Mouse (Mus musculus) liver, adult 2 months (tissue): ENCODE measurements around the gene Fam129a. TPM values are rescaled to one million over a fixed set of nuclear protein-coding genes. Genes with fewer than 3 reads are reported as not detected.
A peak's percentile ranks its signal among the peaks of the same experiment; 100 is the strongest.

ENCODE experiments used
- DNase-seq: peaks from one replicate; pipeline ENCODE4 v3.0.0-alpha.2; 2011; ENCODE audit warnings: low read depth, low spot score; ENCODE audit errors: extremely low read depth
- H3K27ac ChIP-seq: fragments of 200-500 bp; replicated peaks from 2 replicates; pipeline ENCODE4 v1.5.1; 2012; ENCODE audit warnings: low read depth, mild to moderate bottlenecking, control low read depth, inconsistent platforms, low read length; ENCODE audit not compliant: insufficient read depth
- H3K27me3 ChIP-seq: fragments of 200-500 bp; 2 replicates; pipeline ENCODE4 v1.6.1; 2012; ENCODE audit warnings: mild to moderate bottlenecking, moderate library complexity, low read length, inconsistent platforms; ENCODE audit not compliant: control insufficient read depth, insufficient read depth
- H3K36me3 ChIP-seq: fragments of 200-500 bp; 2 replicates; pipeline ENCODE4 v1.6.1; 2012; ENCODE audit warnings: low read length, inconsistent platforms; ENCODE audit not compliant: control insufficient read depth, insufficient read depth
- H3K4me1 ChIP-seq: fragments of 200-500 bp; 2 replicates; pipeline ENCODE4 v1.6.1; 2011; ENCODE audit warnings: low read length; ENCODE audit not compliant: control insufficient read depth, insufficient read depth
- H3K4me3 ChIP-seq: fragments of 200-500 bp; 2 replicates; pipeline ENCODE4 v1.5.1; 2011; ENCODE audit warnings: low read depth, mild to moderate bottlenecking, control low read depth, low read length, moderate library complexity; ENCODE audit not compliant: insufficient read depth
- H3K79me2 ChIP-seq: fragments of 200-500 bp; 2 replicates; pipeline ENCODE4 v1.6.1; 2012; ENCODE audit warnings: inconsistent platforms, mild to moderate bottlenecking, low read length, moderate library complexity; ENCODE audit not compliant: control insufficient read depth, insufficient read depth
- H3K9ac ChIP-seq: fragments of 200-500 bp; 2 replicates; pipeline ENCODE4 v1.6.1; 2012; ENCODE audit warnings: low read depth, mild to moderate bottlenecking, control low read depth, inconsistent platforms, low read length
- CTCF ChIP-seq: fragments of 200-500 bp; IDR thresholded peaks from 2 replicates; pipeline ENCODE4 v1.5.1; 2011; ENCODE audit warnings: low read depth, low read length, control low read depth
- POLR2A ChIP-seq: fragments of 200-500 bp; IDR thresholded peaks from 2 replicates; pipeline ENCODE4 v1.6.1; 2011; ENCODE audit warnings: low read length, control low read depth; ENCODE audit not compliant: insufficient read depth; ENCODE audit errors: extremely low read depth
- WGBS: fragments of 180-500 bp; shearing (Covaris S2); methylation state at CpG from one replicate; pipeline ENCODE4 v1.1.7; 2018; 5-methylcytosine and 5-hydroxymethylcytosine counted together
- polyA plus RNA-seq: library from polyadenylated mRNA; depleted of rRNA; stranded (reverse); fragments of >200 nt; gene quantifications from 2 replicates; pipeline ENCODE4 v1.2.3, GENCODE M21; 2012
- total RNA-seq: library from RNA; depleted of rRNA; stranded (reverse); fragments of >200 nt; gene quantifications from 2 replicates; pipeline ENCODE4 v1.2.3, GENCODE M21; 2014

The Fam129a gene
- total and polyA plus RNA-seq, 2 experiments: 0.61 to 3.1 TPM

- Histone ChIP-seq H3K9ac (no peak overlapping the region), H3K36me3 (no peaks in the 10 kb centered on the region), H3K27ac (no peak overlapping the region), H3K4me3 (no peak overlapping the region), H3K27me3 (no peaks in the 10 kb centered on the region), H3K4me1 (no peaks in the 10 kb centered on the region), H3K79me2 (no peaks in the 10 kb centered on the region)
- TF ChIP-seq POLR2A: no peak
- peak; percentile 97 for TF ChIP-seq CTCF
- DNase-seq: peak; percentile 41
- WGBS: 16% methylated on average over 12 of the region's 12 CpGs
These were observed 6.6 kb upstream of the Fam129a start for GRCm38 (mm10) chr1:151564377-151564776.

- 81% methylated on average over 7 of the region's 7 CpGs for WGBS
- DNase-seq: no peak
- Histone ChIP-seq H3K36me3 (no peaks in the 10 kb centered on the region), H3K27ac (no peak overlapping the region), H3K27me3 (no peaks in the 10 kb centered on the region), H3K4me1 (no peaks in the 10 kb centered on the region), H3K4me3 (no peak overlapping the region), H3K9ac (no peak overlapping the region), H3K79me2 (no peaks in the 10 kb centered on the region)
- TF ChIP-seq CTCF (no peak), POLR2A (no peak)
These were observed 2.3 kb upstream of the Fam129a start for GRCm38 (mm10) chr1:151568682-151569081.

GRCm38 (mm10) chr1:151571838-151572578 is 1.0 kb downstream of the Fam129a start:
- DNase-seq: no peak
- Histone ChIP-seq H3K9ac (peak overlapping the region; percentile 52; the same call in 1 of the 2 replicates), H3K4me3 (peak overlapping the region; percentile 69), H3K27ac (no peak overlapping the region), H3K79me2 (no peaks in the 10 kb centered on the region), H3K27me3 (no peaks in the 10 kb centered on the region), H3K4me1 (no peaks in the 10 kb centered on the region), H3K36me3 (no peaks in the 10 kb centered on the region)
- TF ChIP-seq CTCF (no peak), POLR2A (no peak)
- 18% methylated on average over 10 of the region's 10 CpGs for WGBS

- TF ChIP-seq POLR2A: no peak
- no peak for TF ChIP-seq CTCF
- H3K4me3 ChIP-seq: no peak overlapping the region
- no peak for DNase-seq
- H3K27ac ChIP-seq: no peak overlapping the region
- H3K36me3 ChIP-seq: no peaks in the 10 kb centered on the region
- 75% methylated on average over 7 of the region's 7 CpGs for WGBS
- no peak overlapping the region for H3K9ac ChIP-seq
- no peaks in the 10 kb centered on the region for H3K27me3 ChIP-seq
- no peaks in the 10 kb centered on the region for H3K79me2 ChIP-seq
- no peaks in the 10 kb centered on the region for H3K4me1 ChIP-seq
These were observed 1.8 kb downstream of the Fam129a start for GRCm38 (mm10) chr1:151572601-151573320.

- Histone ChIP-seq H3K27me3 (no peaks in the 10 kb centered on the region), H3K9ac (no peak overlapping the region), H3K79me2 (no peaks in the 10 kb centered on the region), H3K4me1 (peaks cover 2% of the 10 kb centered on the region; the same call in 1 of the 2 replicates), H3K36me3 (no peaks in the 10 kb centered on the region), H3K27ac (no peak overlapping the region), H3K4me3 (no peak overlapping the region)
- TF ChIP-seq CTCF: no peak
- TF ChIP-seq POLR2A: no peak
- DNase-seq: no peak
- WGBS: 87% methylated on average over 8 of the region's 8 CpGs
These were observed 9.4 kb downstream of the Fam129a start for GRCm38 (mm10) chr1:151580200-151580982.
